Mouse (Mus musculus): ENCODE data around the gene Cpt2. TPM values are rescaled to one million over a fixed set of nuclear protein-coding genes. Genes with fewer than 3 reads are reported as not detected.

The Cpt2 gene
- 73.8 and 78.8 TPM in 2 replicates for polyA plus RNA-seq (2015; fragmentation: Nextera tagmentation; extraction: Ambion mirVana)

GRCm38 (mm10) chr4:107923145-107923802, at the start of gene Cpt2:
Cpt2 (minus strand) TSS chr4:107923610.

DNA sequence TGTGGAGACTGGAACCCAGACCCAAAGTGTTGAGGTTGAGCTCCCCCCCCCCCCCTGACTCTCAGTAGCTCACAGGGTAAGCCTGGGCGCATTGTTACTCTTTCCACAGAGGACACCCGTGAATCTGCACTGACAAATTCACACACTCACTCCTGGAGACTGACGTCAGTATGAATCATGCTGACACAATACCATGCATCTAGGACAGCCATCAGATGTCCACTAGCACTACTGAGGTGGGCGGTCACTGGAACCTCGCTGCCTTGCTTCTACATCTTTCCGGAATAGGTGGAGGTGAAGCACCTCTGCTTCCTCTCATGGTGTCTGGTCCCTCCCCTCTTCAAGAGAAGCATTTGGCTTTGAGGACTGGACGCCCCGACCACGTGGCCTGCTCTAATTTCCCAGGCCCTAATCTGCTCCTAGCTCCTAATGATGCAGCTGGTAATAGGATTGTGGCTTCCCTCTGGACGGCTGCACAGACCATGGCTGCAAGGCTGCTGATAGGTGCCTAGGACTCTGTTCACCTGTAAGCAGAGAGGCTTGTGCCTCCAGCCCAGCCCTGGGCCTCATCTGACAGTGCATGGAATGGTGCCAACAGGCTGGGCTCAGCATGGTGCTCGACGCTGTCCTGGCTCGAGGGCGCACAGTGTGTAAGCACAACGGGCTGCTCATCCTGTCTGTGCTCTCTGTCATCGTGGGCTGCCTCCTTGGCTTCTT, 44.7 kb upstream of the Cpt2 start, which contains the start of gene Slc1a7:
TSS of gene Slc1a7 (plus strand) at position 367 of the 717 bp plus-strand sequence.

DNA sequence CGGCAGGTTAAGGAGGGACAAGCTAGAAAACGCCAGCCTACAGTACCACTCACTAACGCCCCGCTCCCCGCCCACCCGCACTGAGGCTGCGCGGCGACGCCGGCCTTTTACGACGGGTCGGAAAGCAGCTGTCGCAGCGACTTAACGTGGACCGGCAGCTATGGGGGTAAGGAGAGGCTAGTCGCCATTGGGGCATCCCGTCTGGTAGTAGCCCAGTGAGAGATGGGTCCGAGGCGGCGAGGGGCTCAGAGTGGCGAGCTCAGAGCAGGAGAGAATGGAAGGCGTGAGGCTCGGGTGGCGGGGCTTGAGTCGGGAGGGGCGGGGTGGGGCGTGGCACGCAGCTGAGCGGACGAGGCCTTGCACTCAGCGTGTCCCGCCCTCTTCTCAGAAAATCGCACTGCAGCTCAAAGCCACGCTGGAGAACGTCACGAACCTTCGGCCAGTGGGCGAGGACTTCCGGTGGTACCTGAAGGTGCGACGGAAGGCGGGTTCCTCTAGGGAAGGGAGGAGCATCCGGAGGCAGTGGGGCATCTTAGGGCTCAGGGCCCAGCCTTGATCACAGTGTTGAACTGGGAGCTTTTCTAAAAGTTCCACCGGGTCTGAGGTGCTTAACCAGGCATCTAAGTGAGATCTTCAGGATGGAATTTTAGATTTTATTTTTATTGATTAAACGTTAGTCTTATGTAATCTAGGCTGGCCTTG, 33.5 kb downstream of the Cpt2 start, which contains the start of gene 0610037L13Rik:
TSS of gene 0610037L13Rik (plus strand) at position 83 of the 702 bp plus-strand sequence.

GRCm38 (mm10) chr4:107879254-107880050, 44.0 kb downstream of the Cpt2 start, which contains the start of gene Magoh:
Magoh (plus strand) TSS chr4:107879755.

Other genes starting within 250 kb of the Cpt2 start
- gene Dmrtb1, start 239.4 kb downstream of the Cpt2 start, polyA plus RNA-seq (2015; fragmentation: Nextera tagmentation; extraction: Ambion mirVana) = not detected in 2 replicates
- 0.14 and 0.39 TPM in 2 replicates for gene Lrp8, start 121.3 kb downstream of the Cpt2 start, polyA plus RNA-seq (2015; fragmentation: Nextera tagmentation; extraction: Ambion mirVana)
- gene Magoh, start 43.9 kb downstream of the Cpt2 start, polyA plus RNA-seq (2015; fragmentation: Nextera tagmentation; extraction: Ambion mirVana) = 80.4 and 84.6 TPM in 2 replicates
- gene 0610037L13Rik, start 33.8 kb downstream of the Cpt2 start, polyA plus RNA-seq (2015; fragmentation: Nextera tagmentation; extraction: Ambion mirVana) = 109 and 114 TPM in 2 replicates
- gene Slc1a7, start 44.7 kb upstream of the Cpt2 start, polyA plus RNA-seq (2015; fragmentation: Nextera tagmentation; extraction: Ambion mirVana) = not detected in 2 replicates
- 1.2 and 1.7 TPM in 2 replicates for gene Podn, start 172.8 kb upstream of the Cpt2 start, polyA plus RNA-seq (2015; fragmentation: Nextera tagmentation; extraction: Ambion mirVana)
- gene Scp2, start 221.4 kb upstream of the Cpt2 start, polyA plus RNA-seq (2015; fragmentation: Nextera tagmentation; extraction: Ambion mirVana) = 163 and 317 TPM in 2 replicates
- 7.0 and 13.6 TPM in 2 replicates for gene Echdc2, start 241.8 kb upstream of the Cpt2 start, polyA plus RNA-seq (2015; fragmentation: Nextera tagmentation; extraction: Ambion mirVana)

Measured in skeletal muscle tissue, postnatal 0 days (tissue).